Mouse (Mus musculus) megakaryocyte, embryonic 14.5 days (primary cell): ENCODE measurements around the gene Serpina16.

Experiments used
- FLI1 ChIP-seq: IDR thresholded peaks from 2 replicates; pipeline ENCODE4 v1.6.1; 2012; ENCODE audit warnings: low read length, inconsistent platforms, mixed read lengths
- GATA1 ChIP-seq: IDR thresholded peaks from 3 replicates; pipeline ENCODE4 v1.6.1; 2012; ENCODE audit warnings: mixed read lengths, low read length, inconsistent platforms, borderline replicate concordance

- TF ChIP-seq GATA1 (no peak), FLI1 (no peak)
These were observed 44.7 kb downstream of the Serpina16 start, which contains the start of gene Serpina10 for GRCm38 (mm10) chr12:103631203-103631612.
